Mouse (Mus musculus) fat pad, adult 2 months (tissue): Measurements from ENCODE around the gene Nme8.

Experiments
- DNase-seq: peaks from one replicate; pipeline ENCODE4 v3.0.0-alpha.2; 2011; ENCODE audit warnings: low read depth, low spot score; ENCODE audit errors: extremely low read depth

Gene Nme8

DNA sequence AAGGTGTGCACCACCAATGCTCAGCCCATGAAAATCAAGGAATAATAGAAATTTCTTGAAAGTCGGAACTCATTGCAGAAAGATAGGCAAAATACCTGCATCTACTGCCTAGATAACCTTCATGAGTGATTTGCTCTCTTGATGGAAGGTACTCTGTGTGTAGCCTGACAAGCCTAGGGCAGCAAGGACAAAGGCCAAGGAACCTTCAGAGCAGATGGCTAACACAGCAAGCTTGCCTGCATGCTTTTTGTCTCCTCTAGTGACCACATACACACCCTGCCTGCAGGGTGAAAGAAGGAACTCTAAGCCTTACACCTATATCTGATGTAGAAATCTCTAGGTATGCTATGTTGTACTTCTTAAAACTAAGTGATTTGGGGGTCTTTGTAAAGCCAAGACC, 102.5 kb downstream of the Nme8 start:
- no peak for DNase-seq
